Mouse (Mus musculus): ENCODE data around the gene Gm21885. TPM values are rescaled to one million over a fixed set of nuclear protein-coding genes. Genes with fewer than 3 reads are reported as not detected.

Gene Gm21885
- 6.4 and 10.9 TPM in 2 replicates for polyA plus RNA-seq (2015; fragmentation: Nextera tagmentation; extraction: Ambion mirVana)

GRCm38 (mm10) chr11:94281199-94282181, at the start of gene Gm21885:
Gene Gm21885, plus strand, starts transcription at chr11:94281873.
- H3K36me3 ChIP-seq = peaks cover 16% of the 10 kb centered on the region; the same call in 1 of the 2 replicates
- WGBS = 70% methylated on average over 11 of the region's 11 CpGs
- H3K9me3 ChIP-seq = no peaks in the 10 kb centered on the region
- H3K9ac ChIP-seq = no peak within 1 kb of the TSS
- peak within 1 kb of the TSS; percentile 67 for H3K27ac ChIP-seq
- peaks cover 7% of the 10 kb centered on the region; the same call in 1 of the 2 replicates for H3K4me1 ChIP-seq
- H3K4me3 ChIP-seq (replicated peaks) = no peak within 1 kb of the TSS
- H3K4me2 ChIP-seq = no peak within 1 kb of the TSS
- ATAC-seq (ENCODE audit: insufficient read depth, low FRiP score, low read depth) = peak; percentile 23
- no peaks in the 10 kb centered on the region for H3K27me3 ChIP-seq (replicated peaks)

- H3K4me1 ChIP-seq = no peaks in the 10 kb centered on the region; the same call in none of the 2 replicates
- H3K27me3 ChIP-seq (replicated peaks) = no peaks in the 10 kb centered on the region
- H3K36me3 ChIP-seq = no peaks in the 10 kb centered on the region
- no peak overlapping the region for H3K27ac ChIP-seq
- H3K4me3 ChIP-seq (replicated peaks) = no peak overlapping the region
- no peak overlapping the region for H3K4me2 ChIP-seq
- no peak for ATAC-seq (ENCODE audit: insufficient read depth, low FRiP score, low read depth)
- 79% methylated on average over 6 of the region's 6 CpGs for WGBS
- no peak overlapping the region for H3K9ac ChIP-seq
- no peaks in the 10 kb centered on the region for H3K9me3 ChIP-seq
Observed at GRCm38 (mm10) chr11:94233405-94233804, 48.3 kb upstream of the Gm21885 start.

- H3K36me3 ChIP-seq = no peaks in the 10 kb centered on the region
- H3K9me3 ChIP-seq = no peaks in the 10 kb centered on the region
- H3K4me1 ChIP-seq = no peaks in the 10 kb centered on the region; the same call in none of the 2 replicates
- 84% methylated on average over 12 of the region's 12 CpGs for WGBS
- H3K27ac ChIP-seq = no peak overlapping the region
- no peak for ATAC-seq (ENCODE audit: insufficient read depth, low FRiP score, low read depth)
- no peak overlapping the region for H3K4me3 ChIP-seq (replicated peaks)
- no peak overlapping the region for H3K4me2 ChIP-seq
- no peaks in the 10 kb centered on the region for H3K27me3 ChIP-seq (replicated peaks)
- no peak overlapping the region for H3K9ac ChIP-seq
Observed at GRCm38 (mm10) chr11:94234380-94234779, 47.3 kb upstream of the Gm21885 start.

GRCm38 (mm10) chr11:94234857-94235256, 46.8 kb upstream of the Gm21885 start:
- H3K4me1 ChIP-seq = no peaks in the 10 kb centered on the region; the same call in none of the 2 replicates
- H3K9ac ChIP-seq = no peak overlapping the region
- no peak overlapping the region for H3K27ac ChIP-seq
- no peak overlapping the region for H3K4me3 ChIP-seq (replicated peaks)
- 84% methylated on average over 8 of the region's 8 CpGs for WGBS
- H3K36me3 ChIP-seq = no peaks in the 10 kb centered on the region
- no peaks in the 10 kb centered on the region for H3K27me3 ChIP-seq (replicated peaks)
- no peaks in the 10 kb centered on the region for H3K9me3 ChIP-seq
- no peak overlapping the region for H3K4me2 ChIP-seq
- ATAC-seq (ENCODE audit: insufficient read depth, low FRiP score, low read depth) = no peak

- Histone ChIP-seq H3K4me1 (no peaks in the 10 kb centered on the region; the same call in none of the 2 replicates), H3K36me3 (no peaks in the 10 kb centered on the region), H3K9ac (no peak overlapping the region), H3K27me3 (replicated peaks) (no peaks in the 10 kb centered on the region), H3K4me3 (replicated peaks) (no peak overlapping the region), H3K27ac (no peak overlapping the region), H3K4me2 (peak overlapping the region; percentile 35), H3K9me3 (no peaks in the 10 kb centered on the region)
- peak; percentile 79 for ATAC-seq (ENCODE audit: insufficient read depth, low FRiP score, low read depth)
- 23% methylated on average over 3 of the region's 3 CpGs for WGBS
Observed at GRCm38 (mm10) chr11:94236074-94236473, 45.6 kb upstream of the Gm21885 start.

- peaks cover 17% of the 10 kb centered on the region for H3K4me1 ChIP-seq
- H3K9me3 ChIP-seq = no peaks in the 10 kb centered on the region
- WGBS = 94% methylated on average over 8 of the region's 8 CpGs
- ATAC-seq (ENCODE audit: insufficient read depth, low FRiP score, low read depth) = no peak
- no peak overlapping the region for H3K9ac ChIP-seq
- no peak overlapping the region for H3K4me2 ChIP-seq
- no peaks in the 10 kb centered on the region for H3K27me3 ChIP-seq (replicated peaks)
- H3K27ac ChIP-seq = no peak overlapping the region
- no peaks in the 10 kb centered on the region for H3K36me3 ChIP-seq
- no peak overlapping the region for H3K4me3 ChIP-seq (replicated peaks)
Observed at GRCm38 (mm10) chr11:94238786-94239185, 42.9 kb upstream of the Gm21885 start.

- peaks cover 17% of the 10 kb centered on the region for H3K4me1 ChIP-seq
- H3K36me3 ChIP-seq = no peaks in the 10 kb centered on the region
- ATAC-seq (ENCODE audit: insufficient read depth, low FRiP score, low read depth) = no peak
- H3K9ac ChIP-seq = no peak overlapping the region
- no peaks in the 10 kb centered on the region for H3K27me3 ChIP-seq (replicated peaks)
- no peak overlapping the region for H3K4me3 ChIP-seq (replicated peaks)
- WGBS = 35% methylated on average over 9 of the region's 9 CpGs
- no peak overlapping the region for H3K27ac ChIP-seq
- H3K4me2 ChIP-seq = no peak overlapping the region
- no peaks in the 10 kb centered on the region for H3K9me3 ChIP-seq
Observed at GRCm38 (mm10) chr11:94239706-94240105, 42.0 kb upstream of the Gm21885 start.

- H3K9me3 ChIP-seq = no peaks in the 10 kb centered on the region
- no peaks in the 10 kb centered on the region for H3K27me3 ChIP-seq (replicated peaks)
- WGBS = 4% methylated on average over 29 of the region's 29 CpGs
- peak overlapping the region; percentile 23 for H3K4me3 ChIP-seq (replicated peaks)
- H3K4me2 ChIP-seq = peak overlapping the region; percentile 64
- peak; percentile 62 for ATAC-seq (ENCODE audit: insufficient read depth, low FRiP score, low read depth)
- peaks cover 27% of the 10 kb centered on the region for H3K4me1 ChIP-seq
- H3K36me3 ChIP-seq = no peaks in the 10 kb centered on the region
- peak overlapping the region; percentile 53 for H3K27ac ChIP-seq
- 0 out of 2 replicates have a peak overlapping the region, but pooled peaks have one; percentile 2 for H3K9ac ChIP-seq
Observed at GRCm38 (mm10) chr11:94242760-94243421, 38.8 kb upstream of the Gm21885 start.

- 0 out of 2 replicates have a peak, but pooled peaks have one; percentile 4 for ATAC-seq (ENCODE audit: insufficient read depth, low FRiP score, low read depth)
- Histone ChIP-seq H3K4me3 (replicated peaks) (peak overlapping the region; percentile 23), H3K27ac (no peak overlapping the region), H3K4me1 (peaks cover 27% of the 10 kb centered on the region), H3K9me3 (no peaks in the 10 kb centered on the region), H3K4me2 (peak overlapping the region; percentile 64), H3K27me3 (replicated peaks) (no peaks in the 10 kb centered on the region), H3K36me3 (no peaks in the 10 kb centered on the region), H3K9ac (no peak overlapping the region)
- 31% methylated on average over 15 of the region's 15 CpGs for WGBS
Observed at GRCm38 (mm10) chr11:94243422-94244180, 38.1 kb upstream of the Gm21885 start.

GRCm38 (mm10) chr11:94244385-94244784, 37.3 kb upstream of the Gm21885 start:
- Histone ChIP-seq H3K4me3 (replicated peaks) (no peak overlapping the region), H3K4me1 (peaks cover 27% of the 10 kb centered on the region), H3K9ac (no peak overlapping the region), H3K27ac (no peak overlapping the region), H3K27me3 (replicated peaks) (no peaks in the 10 kb centered on the region), H3K36me3 (no peaks in the 10 kb centered on the region), H3K4me2 (no peak overlapping the region), H3K9me3 (no peaks in the 10 kb centered on the region)
- WGBS = 67% methylated on average over 9 of the region's 9 CpGs
- ATAC-seq (ENCODE audit: insufficient read depth, low FRiP score, low read depth) = no peak
